Mouse (Mus musculus) heart, adult 18-20 months (tissue): ENCODE measurements around the gene Taok3. TPM values are rescaled to one million over a fixed set of nuclear protein-coding genes. Genes with fewer than 3 reads are reported as not detected.
A peak's percentile ranks its signal among the peaks of the same experiment; 100 is the strongest.

Experiments
- DNase-seq, 2 experiments: peaks; one replicate each; pipeline ENCODE4 v3.0.0; 2021 to 2022; ENCODE audit warnings: mixed read lengths in 1 of 2
- total RNA-seq, 2 experiments: library from RNA; stranded (reverse); gene quantifications; 2 replicates each; pipeline ENCODE4 v1.2.3; 2021

Gene Taok3
- total RNA-seq, 2 experiments from 2014 or later, result 5.8 to 7.8 TPM

DNA sequence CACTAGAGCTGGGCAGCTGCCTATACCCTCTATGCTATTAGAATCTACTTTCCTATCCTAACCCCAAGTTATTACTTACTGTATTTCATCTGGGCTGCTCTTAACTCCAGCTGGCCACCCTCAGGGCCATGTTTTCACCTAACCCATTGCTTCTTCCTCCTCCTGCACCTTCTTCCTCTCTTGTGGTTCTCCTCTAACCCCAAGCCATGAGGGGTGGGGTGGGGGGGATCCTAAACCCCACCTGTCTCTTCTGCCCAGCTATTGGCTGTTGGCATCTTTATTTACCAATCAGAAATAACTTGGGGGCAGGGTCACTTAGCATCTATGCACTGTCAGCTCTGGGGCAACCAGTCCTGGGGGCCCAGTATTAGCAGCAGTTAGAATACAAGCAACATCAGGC, 26.2 kb downstream of the Taok3 start:
- no peak for DNase-seq

DNA sequence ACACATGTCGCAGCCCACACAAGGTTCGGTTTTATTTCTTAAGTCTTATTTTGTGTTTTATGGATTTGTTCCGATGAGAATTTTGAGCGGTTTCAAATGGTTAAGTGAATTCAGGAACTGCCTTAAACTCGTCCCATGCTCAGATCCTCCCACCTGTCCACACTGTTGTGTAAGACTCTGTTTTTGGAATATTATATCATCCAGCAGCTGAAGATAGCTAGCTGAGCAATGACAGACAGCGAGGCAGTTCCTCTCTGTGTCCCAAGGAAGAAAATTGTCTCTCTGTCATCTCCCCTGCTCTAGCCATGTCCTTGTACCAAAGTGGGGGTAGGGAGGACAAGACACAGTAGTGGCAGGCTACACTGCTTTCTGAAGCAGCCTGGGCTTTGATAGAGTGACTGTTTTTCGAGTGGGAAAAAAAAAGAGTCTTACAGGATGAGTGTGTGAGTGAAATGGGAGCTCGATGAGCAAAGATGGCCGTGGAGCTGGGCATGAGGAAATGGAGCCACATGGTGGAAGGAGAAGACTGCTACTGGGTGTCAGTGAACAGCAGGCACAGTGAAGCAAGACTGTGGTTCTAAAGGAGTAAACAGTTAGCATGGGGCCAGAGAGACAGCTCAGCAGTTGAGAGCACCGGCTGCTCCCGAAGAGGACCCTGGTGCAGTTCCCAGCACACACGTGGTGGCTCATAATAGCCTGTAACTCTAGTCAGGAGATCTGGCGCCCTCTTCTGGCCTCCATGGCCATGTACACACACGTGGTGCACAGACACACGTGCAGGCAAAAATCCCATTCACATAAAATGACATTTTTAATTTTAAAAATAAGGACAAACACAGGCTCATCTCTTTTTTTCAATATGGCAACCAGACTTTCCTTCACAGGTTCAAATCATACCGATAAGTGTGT, 27.5 kb downstream of the Taok3 start:
- peak; percentile 31 to 62 for DNase-seq

DNA sequence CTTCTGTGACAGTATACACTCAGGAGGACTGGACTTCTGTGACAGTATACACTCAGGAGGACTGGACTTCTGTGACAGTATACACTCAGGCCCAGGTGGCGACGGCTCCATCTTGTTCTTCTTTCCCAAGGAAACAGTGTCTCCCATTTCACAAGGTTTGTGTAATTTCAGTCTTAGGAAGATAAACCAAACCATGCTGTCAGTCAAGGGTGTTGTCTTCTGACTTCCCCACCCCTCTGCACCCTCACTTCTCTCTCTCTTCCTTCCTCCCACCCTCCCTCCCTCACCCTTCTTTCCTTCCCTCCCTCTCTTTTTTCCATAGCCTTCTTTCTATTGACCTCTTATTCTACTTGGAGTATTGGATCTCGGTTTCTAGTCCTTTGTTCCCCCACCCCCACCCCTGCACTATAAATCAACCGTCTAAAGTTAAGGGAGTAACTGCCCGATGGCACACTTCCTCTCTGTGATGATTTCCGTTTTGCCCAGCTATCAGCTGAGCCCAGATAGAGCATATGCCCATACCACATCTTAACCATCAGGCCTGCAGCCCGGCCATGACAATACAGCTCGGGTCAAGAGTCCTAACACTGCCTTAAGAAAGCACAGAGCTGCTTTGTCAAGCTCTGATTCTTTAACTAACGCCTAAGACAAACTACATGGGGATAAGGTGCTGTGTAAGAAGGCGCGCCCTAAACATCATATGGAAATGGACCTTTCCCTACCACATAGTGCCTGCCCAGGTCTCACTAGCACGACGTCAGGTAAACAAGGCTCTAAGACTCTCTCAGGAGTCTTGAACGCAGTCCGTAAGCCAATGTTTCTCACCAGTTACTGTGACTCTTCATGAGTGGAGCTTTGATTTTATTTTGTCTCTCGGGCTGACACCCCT, 29.4 kb downstream of the Taok3 start:
- no peak for DNase-seq

DNA sequence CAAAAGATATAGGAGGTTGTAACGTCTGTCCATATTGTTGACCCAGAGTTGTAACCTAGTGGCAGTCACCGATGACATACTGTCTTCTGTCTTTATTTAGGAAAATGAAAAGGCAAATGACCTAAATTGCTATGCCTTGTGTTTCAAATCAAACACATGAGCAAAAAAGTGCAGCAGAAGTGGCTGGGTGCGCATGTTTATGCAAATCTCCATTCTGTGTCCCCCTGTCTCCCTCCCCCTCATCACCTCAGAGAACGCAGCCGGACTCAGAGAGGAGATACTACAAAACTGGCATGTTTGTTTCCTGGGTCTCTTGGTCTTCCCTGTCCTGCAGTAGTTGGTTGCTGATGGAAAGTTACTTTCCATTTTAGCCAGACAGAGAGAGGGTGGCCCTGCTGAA, 30.1 kb downstream of the Taok3 start:
- no peak for DNase-seq

DNA sequence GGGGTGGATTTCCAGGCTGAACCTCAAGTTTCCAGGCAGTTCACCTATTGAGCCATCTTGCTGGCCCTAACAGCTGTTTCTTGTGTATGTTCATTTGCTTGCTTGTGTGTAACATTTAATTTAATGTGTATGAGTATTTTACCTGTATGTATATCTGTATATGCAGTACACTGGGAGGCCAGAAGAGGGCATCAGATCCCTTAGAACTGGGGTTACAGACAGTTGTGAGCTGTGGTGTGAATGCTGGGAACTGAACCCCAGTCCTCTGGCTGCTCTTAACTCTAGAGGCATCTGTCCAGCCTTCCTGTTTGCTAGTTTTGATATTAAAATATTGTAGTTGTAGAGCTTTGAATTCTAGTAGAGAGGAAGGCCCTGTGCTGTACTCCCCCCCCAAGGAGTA, 33.0 kb downstream of the Taok3 start:
- no peak for DNase-seq

DNA sequence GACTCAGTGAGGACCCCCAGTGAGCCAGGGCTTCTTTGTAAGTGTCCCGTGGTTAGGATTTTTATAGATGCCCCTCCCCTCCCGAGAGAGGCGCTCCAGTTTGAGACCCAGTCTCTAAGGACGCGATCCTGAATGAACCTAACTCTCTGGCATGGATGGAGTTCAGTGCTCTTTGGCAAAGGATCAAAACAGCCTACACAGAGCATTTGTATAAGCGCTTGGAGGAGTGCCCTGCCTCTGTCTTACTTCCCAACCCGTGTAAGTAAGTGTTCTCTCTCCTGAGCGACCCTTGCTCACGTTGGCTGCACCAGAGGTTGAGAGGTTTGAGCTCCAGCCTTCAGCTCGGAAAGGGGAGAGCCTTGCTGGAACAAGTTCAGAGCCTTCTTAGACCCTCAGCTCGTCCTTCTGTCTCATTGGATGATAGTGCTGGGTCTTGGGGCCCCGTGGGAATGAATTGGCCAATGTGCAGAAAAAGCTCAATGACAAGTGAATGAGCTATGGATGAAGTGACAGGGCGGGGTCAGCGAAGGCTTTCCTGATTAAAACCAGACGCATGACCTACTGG, 33.7 kb downstream of the Taok3 start:
- DNase-seq, result peak; percentile 59 to 68

DNA sequence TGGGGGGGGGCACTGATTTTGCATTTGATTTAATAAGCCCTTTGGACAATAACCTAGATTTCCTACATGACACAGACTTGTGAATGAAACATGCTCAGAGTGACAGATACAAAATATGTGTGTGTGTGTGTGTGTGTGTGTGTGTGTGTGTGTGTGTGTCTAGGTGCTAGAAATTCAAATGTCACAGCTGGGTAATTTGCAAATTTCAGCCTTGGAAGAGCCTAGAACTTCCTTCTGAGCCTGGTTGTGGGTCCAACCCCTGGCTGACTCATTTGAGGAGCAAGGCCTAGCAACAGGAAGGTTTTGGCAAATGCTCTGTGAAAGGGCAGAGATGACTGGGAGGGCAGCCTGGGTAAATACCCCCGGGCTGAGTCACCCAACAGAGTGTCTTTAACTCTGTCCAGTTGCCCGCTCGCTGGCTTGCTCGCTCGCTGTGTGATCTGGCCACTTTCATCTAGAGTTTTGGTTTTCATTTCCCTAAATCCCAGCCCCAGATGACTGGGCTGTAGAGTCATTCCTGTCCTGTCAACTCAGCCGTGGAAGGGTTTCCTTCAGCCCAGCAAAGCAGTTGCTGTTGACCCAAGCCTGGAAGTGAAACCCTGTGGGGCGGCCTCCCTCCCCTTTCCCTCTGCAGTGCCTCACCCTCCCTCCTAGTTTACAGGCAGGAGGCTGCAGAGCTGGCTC, 38.5 kb downstream of the Taok3 start:
- peak; percentile 57 to 82 for DNase-seq

DNA sequence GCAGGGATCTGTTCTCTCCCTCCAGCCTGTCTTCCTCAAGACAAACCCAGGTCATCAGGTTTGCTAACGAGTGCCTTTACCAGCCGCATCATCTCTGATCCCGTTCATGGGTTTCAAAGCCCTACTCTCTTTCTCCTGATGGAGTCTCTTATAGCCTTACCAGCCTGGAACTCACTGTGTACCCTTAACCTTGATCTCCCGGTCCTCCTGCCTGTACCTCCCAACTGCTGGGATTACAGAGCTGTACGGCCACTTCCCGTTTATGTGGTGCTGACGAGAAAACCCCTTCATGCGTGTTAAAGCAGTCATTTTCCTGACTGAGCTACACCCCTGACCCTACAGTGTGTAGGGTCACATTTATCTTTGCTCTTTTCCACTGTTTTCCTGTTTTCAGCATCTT, 39.4 kb downstream of the Taok3 start:
- peak in 1 of 2 experiments; percentile 23 for DNase-seq

DNA sequence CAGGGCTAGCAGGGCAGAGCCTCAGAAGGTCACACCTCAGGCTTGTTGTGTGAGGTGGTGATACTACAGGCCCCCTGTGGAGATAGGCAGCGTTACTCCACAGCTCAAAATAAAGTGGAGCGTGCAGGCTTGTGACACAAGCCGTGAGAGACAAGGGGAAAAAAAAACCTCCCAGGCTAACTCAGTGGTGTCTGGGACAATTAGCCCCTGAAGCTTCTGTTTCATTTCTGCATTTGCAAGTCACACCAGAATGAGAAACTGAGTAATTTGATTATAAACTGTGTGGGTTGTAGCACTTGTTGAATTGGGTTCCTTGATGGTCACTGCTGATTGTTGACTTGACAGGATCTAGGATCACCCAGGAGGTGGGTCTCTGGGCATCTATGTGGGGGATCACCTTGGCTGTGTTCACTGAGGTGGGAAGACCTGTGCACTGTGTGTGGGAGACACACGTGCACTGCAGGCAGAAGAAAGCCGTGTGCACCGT, 39.9 kb downstream of the Taok3 start:
- DNase-seq, result peak in 1 of 2 experiments; percentile 35

DNA sequence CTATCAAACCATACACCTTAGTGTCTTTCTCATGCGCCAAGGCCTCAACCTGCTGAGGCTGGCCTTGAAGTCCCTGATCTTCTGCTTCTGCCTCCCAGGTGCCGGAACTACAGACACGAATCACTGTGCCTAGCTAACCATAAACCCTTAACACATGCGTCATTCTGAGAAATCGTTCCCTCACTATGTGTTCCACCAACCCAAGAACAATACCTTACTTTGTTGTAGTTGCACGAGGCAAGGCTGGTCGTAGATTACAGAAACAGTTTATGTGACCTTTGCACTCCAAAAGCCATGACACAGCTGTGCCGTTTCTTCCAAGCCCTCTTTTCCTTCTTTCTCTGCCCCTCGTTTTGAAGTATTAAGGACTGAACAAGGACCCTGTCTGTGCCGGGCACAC, 40.6 kb downstream of the Taok3 start:
- no peak for DNase-seq

DNA sequence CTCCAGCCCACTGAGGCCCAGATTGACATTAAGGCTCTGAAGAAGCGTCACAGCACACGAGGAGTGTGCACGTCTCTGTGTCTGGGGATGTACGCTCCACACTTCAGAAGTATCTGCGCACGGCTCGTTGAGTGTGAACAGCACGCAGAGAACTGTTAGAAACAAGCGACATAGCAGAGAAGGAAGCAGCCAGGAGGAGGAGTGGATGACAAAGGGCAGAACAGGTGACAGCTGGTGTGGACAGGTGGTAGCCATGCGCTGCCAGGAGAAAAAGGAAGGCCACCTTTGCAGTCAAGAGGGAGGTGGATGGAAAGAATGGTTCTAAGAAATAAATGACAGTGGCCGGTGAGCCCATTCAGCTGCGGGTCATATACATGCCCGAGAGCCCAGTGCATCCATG, 43.9 kb downstream of the Taok3 start:
- no peak for DNase-seq

DNA sequence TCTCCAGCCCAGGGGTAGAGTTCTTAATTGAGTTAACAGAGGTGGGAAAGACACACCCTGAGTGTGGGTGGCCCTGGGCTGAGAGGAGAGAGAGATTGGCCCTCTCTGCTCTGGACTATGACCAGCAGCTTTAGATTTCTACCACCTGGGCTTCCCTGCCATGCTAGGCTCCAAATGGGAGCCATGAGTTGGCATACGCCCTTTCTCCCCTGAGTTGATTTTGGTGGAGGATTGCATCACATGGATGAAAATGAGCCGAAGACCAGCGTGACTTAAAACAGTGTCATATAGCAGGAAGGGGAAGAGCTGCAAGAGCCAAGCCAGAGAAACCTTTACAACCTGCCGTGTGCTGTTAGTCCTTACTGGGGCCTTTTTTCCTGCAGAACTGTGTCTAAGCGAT, 44.6 kb downstream of the Taok3 start:
- no peak for DNase-seq

DNA sequence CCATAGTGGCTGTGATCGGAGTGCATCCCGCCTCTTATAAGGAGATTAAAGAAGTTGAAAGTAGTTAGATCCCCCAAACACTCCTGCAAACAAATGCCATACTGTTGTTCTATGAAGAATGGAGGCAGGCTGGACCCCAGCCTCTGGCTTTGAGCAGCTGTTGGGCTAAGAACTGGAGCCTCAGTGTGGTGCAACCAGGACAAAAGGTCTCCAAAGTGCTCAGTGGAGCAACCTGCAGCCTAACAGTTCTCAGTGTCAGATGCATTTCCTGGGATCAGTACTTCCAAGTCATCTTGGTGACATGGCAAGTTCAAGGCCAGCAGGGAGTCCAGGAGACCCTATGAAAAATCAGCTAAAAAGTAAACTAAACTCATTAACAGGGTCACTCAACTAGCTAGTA, 45.0 kb downstream of the Taok3 start:
- no peak for DNase-seq

DNA sequence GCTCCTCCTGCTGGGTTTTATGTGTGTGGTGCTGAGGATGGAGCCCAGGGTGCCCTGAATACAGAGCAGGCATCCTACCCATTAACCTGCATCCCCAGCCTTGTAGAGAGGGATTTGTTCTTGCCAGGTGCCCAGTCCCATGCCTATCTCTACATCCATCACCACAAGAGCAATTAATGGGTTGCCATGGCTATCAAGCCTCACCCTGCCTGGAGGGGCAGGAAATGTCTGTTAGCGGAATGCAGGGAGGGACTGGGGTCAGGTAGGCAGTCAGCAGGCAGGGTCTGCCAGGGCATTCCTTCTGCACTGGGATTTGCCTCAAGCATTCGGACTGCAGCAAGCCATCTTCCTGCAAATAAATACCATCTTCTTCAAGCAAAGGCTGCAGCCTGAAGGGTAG, 46.0 kb downstream of the Taok3 start:
- DNase-seq, result no peak

DNA sequence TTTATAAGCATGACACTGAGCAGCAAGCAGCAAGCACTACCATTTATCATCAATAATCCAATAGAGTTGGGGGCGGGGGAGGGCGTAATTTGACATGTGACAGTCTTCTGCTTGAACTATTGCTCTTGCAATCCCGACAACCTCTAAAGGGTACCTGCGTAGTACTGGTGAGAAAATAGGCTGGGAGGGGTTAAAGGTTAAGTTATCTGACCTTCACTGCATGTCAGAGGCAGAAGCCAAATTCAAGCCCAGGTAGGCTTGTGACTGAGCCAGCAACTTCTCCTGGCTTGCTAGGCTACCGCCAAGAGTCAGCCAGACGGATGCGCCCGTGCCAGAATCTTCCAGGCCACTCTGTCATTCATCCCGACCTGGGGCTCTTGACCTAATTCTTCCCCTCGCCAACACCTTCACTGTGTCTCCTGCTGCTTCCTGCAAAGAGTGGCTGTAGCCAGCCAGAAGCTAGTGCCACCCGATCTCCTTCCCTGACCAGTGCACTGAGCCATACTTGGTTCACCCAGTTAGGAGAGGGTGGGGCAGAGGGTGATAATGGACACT, 47.0 kb downstream of the Taok3 start:
- no peak for DNase-seq

DNA sequence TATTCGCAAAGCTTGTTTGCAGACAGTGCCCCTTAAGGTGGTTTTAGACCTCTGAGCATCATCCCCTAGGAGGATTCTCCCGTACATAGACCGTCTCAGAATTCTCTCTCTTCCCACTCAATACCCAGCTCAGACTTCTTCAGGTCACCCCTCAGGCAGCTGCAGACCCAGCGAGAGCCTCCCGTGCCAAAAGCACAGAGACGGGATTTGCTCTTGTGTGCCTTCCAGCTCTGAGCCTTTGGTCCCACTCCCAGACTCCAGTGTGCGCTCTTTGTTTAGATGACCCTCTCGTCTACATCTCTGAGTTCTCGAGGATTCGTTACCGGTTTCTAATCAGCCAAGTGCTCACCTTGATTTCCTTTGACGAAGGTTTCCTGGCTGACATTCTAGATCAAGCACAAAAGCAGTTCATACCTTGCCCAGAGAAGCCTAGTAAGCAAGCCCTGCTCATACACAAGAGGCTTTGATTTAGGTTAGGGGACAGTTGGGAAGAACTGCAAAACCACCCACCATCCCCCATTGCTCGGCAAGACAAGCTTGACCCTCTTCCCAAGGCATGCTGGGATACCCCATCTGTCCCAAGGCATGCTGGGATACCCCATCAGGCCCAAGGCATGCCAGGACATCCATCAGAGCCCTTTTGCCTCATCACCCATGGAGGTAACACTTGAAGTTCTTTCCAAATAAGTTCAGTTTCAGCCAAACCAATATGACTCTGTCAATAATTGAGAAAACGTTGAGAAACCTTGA, 48.6 kb downstream of the Taok3 start:
- DNase-seq, result no peak

DNA sequence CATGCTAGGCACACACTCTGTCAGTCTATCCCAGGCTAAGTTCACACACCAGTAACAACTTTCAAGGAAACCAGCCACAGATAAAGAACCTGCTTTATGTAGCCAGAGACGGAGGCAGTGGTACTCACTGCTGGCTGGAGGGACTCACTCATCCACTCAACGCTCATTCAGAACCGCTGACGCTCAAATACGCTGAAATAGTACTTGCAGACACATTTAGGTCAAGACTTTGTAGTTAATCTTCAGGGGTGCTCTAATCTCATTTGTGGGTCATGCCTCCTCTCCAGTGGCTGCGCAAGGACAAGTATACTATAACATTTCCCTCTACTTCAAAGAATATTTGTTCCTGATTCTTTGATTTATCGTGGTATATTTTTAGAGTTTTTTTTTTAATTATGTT, 54.1 kb downstream of the Taok3 start:
- DNase-seq, result no peak

DNA sequence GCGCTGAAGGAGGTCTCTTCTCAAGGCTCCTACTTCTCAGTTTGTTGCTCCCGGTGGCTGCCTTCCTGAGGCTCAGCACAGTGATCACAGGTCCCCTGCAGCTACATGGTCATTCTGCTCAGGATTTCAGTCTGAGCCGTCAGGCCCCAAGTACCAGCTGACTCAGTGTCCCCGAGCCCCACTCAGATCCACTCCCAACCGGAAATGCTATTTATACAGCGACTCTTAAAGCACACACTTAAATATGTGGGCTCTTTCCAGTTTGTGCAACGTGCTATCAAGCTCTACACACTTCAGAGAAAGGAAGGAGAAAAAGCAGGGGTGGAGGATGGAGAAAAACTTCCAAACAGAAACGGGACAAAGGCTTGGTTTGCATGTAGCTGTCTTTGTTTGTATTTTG, 56.0 kb downstream of the Taok3 start:
- DNase-seq, result no peak

DNA sequence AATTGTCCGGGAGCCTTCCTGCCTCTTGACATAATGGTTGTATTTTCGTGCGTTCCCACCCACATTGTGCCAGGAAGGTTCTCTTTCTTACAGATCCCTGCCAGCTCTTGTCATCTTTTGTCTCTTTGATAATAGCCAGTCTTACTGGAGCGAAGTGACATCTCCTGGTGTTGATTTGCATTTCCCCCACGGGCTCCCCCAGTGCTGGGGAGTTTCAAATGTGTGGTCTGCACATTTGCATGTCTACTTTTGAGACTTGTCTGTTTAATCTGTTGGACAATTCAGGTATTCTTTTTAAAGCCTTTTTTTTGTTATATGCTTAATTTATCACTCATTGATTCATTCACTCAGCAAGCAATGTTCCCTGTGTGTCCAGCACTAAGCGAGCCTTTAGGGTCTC, 58.1 kb downstream of the Taok3 start:
- no peak for DNase-seq

DNA sequence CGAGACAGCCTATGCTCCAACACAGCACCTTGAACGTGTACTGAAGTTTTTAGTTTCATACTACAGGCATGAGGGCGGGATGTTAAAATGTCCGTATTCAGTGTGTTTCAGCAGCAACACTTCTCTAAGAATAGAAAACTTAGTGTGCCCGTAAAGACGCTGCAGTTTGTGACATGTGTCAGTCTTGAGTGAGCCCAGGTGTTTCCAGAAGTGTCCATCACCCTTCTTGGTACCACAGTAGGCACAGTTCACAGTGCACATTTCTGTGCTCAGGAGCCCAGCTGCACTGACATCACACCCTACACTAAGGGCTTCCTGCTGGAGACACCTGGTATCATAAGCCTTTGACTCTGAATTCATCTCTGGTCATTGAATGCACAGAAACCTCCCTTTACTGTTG, 58.6 kb downstream of the Taok3 start:
- no peak for DNase-seq

DNA sequence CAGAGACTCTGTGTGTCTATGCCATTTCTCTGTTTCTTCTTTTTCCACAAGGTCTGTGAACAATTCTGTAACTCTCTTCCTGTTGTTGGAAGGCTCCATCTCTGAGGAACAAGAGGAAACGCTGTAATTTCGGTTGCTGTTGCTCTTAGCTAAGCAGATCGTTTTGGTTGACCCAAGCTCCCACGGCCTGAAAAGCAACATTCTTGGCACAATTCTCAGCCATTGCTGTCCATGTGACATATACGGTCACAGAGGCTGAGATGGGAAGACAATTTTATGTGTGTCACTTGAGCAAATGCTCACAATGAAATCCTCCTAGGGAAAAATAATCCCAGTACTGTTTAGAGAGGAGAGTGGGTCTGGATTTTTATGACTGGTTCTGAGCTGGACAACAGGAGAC, 62.0 kb downstream of the Taok3 start:
- DNase-seq, result peak in 1 of 2 experiments; percentile 12
